Mouse (Mus musculus): ENCODE data around the gene Ccdc69. TPM values are rescaled to one million over a fixed set of nuclear protein-coding genes. Genes with fewer than 3 reads are reported as not detected.
"Not testable (repeated sequence)": the region's sequence is repeated elsewhere in the genome, so short reads cannot be mapped to it uniquely, and the experiment has no call there.

Ccdc69 gene
- polyA plus RNA-seq, 1 experiment = 0.61 TPM

DNA sequence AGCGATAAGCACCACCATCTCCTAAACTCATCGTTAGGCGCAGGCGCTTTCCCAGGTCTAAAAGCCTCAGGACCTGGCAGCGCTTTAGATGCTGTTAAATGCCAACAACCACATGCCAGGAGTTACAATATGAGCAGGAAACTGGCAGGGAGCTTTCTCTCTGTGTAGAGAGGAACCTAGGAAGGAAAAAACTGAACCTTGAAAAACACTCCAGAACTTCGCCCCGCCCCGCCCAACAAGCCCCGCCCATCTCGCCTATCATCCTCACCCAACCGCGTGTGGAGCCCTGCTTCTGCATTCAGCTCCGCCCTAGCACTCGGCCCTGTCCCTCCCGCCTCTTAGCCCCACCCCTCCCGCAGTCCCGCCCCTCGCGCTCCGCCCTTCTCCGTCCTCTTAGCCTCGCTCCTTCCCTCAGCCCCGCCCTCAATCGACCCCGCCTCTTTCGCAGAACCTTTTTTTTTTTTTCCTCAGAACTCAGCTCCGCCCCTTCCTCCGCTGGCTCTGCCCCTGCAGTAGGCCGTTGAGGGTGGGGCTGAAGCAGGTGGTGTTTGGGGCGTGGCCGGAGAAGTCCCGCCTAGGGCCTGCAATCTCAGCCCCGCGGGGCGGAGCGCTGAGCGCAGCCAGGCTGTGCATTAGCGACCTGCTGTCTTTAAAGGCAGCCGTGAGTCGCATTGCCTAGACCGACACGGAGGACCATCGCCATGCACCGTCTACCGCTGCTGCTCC, 19.7 kb upstream of the Ccdc69 start, which contains the start of gene Gm2a:
Gene Gm2a (plus strand): TSS at position 653 of the 726 bp plus-strand sequence.
- H3K4me3 ChIP-seq (ENCODE audit: insufficient read depth, low read length) = peak within 1 kb of the TSS; percentile 56
- no peaks in the 10 kb centered on the region for H3K4me1 ChIP-seq (ENCODE audit: control insufficient read depth, insufficient read depth, low read length)
- peak within 1 kb of the TSS; percentile 42; the same call in 1 of the 2 replicates for H3K27ac ChIP-seq (ENCODE audit: insufficient read depth, low read length)
- TF ChIP-seq POLR2A (IDR thresholded peaks at IDR 0.05; ENCODE audit: low read depth, low read length) (peak; percentile 96), CTCF (IDR thresholded peaks at IDR 0.05; ENCODE audit: borderline replicate concordance, insufficient read depth, low read length) (no peak)

DNA sequence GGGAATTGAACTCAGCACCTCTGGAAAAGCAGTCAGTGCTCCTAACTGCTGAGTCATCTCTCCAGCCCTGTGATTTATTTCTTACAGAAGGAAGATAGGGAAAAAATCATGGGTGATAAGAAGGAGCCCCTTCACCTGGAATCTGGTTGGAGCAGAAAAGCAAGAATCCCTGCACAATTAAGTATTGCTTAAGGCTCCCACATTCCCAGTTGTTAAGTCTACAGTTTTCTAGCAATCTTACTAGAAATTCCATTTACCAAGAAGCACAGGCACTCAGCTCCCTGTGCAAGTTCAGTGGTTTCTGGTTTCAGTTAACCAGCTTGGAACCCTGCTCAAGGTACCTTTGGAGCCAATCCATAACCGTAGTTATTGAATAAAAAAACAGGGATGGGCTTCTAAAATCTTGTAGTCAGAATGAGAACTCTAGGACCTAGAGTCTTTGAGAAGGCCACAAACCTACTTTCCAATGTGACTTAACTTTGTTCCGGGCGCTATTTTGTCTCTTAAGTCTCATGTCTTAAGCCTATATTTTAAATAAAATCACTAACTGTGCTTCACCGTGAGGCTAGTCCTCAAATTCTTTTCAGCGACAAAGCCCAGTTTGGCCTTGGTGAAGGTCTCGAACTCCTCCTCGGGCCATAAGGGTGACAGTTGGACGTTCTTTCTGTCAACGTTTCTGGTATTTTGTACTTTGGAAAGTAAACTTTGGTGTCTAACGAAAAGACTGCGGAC, 19.0 kb upstream of the Ccdc69 start:
- H3K27ac ChIP-seq (ENCODE audit: insufficient read depth, low read length) = peak overlapping the region; percentile 42; the same call in 1 of the 2 replicates
- peak overlapping the region; percentile 56 for H3K4me3 ChIP-seq (ENCODE audit: insufficient read depth, low read length)
- TF ChIP-seq CTCF (IDR thresholded peaks at IDR 0.05; ENCODE audit: borderline replicate concordance, insufficient read depth, low read length) = no peak
- TF ChIP-seq POLR2A (IDR thresholded peaks at IDR 0.05; ENCODE audit: low read depth, low read length) = no peak
- H3K4me1 ChIP-seq (ENCODE audit: control insufficient read depth, insufficient read depth, low read length) = no peaks in the 10 kb centered on the region

DNA sequence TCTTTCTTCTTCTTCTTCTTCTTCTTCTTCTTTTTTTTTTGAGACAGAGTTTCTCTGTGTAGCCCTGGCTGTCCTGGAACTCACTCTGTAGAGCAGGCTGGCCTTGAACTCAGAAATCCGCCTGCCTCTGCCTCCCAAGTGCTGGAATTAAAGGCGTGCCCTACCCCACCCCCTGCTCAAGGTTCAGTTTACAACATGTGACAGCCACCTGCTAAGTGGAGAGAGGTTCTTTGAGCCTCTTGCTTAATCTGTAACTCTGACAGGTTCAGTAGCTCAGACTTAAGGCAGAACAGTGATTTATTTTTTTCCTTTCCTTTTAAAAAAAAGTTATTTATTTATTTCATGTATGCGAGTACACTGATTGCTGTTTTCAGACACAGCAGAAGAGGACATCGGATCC, 18.4 kb upstream of the Ccdc69 start:
- H3K27ac ChIP-seq (ENCODE audit: insufficient read depth, low read length); H3K4me1 ChIP-seq (ENCODE audit: control insufficient read depth, insufficient read depth, low read length); H3K4me3 ChIP-seq (ENCODE audit: insufficient read depth, low read length): not testable (repeated sequence)

DNA sequence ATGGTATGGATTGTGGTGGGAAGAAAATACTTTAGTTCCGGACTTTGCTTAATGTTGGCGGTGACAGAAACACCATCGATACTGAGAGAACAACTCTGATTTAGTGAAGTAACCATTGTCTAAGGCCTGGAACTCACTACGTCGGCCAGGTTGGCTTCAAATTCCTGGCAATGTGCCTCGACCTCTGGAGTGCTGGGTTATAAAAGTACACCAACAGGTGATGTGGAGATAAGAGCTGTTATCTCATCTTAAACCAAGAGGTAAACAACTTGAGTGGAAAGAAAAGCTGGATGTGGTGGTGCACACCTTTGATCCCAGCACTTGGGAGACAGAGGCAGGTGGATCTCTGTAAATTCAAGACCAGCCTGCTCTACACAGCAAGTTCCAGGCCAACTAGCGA, 15.2 kb upstream of the Ccdc69 start:
- TF ChIP-seq POLR2A (IDR thresholded peaks at IDR 0.05; ENCODE audit: low read depth, low read length) (no peak), CTCF (IDR thresholded peaks at IDR 0.05; ENCODE audit: borderline replicate concordance, insufficient read depth, low read length) (no peak)
- H3K27ac ChIP-seq (ENCODE audit: insufficient read depth, low read length) = no peak overlapping the region
- H3K4me3 ChIP-seq (ENCODE audit: insufficient read depth, low read length) = no peak overlapping the region
- H3K4me1 ChIP-seq (ENCODE audit: control insufficient read depth, insufficient read depth, low read length) = no peaks in the 10 kb centered on the region

DNA sequence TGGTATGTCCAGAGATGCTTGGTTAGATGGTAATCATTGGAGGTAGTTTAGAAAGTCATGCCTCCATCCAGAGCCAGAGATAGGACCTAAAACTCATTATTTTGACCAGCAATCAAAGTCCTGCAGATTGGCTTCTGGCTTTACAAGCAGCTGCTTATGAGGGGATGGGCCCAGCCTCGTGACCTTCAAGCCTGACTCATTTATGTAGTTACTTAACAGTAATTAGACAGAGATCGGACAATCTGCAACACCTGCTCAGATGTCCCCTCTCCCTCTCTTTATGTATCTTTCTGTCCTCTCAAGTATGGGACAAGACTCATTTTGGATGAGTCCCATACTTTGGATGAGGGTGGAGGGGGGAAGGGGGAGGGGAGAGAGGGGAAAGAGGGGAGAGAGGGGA, 12.0 kb upstream of the Ccdc69 start:
- Histone ChIP-seq H3K27ac (ENCODE audit: insufficient read depth, low read length) (no peak overlapping the region), H3K4me1 (ENCODE audit: control insufficient read depth, insufficient read depth, low read length) (no peaks in the 10 kb centered on the region), H3K4me3 (ENCODE audit: insufficient read depth, low read length) (no peak overlapping the region)
- TF ChIP-seq POLR2A (IDR thresholded peaks at IDR 0.05; ENCODE audit: low read depth, low read length) (no peak), CTCF (IDR thresholded peaks at IDR 0.05; ENCODE audit: borderline replicate concordance, insufficient read depth, low read length) (no peak)

DNA sequence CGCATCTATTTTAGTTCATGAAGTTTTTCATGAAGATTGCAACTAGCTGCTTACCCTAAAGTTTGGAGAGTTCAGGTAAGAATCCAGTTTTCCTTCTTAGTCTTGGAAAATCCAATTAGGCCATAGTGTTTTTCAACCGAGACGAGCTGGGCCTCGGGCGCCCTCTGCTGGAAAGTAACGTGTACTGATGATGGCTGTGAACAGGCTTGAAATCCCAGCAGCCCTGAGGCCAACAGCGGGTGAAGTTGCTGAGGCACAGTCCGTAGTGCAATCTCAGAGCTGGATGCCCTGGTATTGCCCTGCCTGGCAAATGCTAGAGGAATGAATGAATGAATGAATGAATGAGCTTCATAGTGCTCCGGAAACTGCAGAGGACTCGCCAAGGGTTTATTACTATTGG, 9.1 kb upstream of the Ccdc69 start:
- no peak overlapping the region for H3K4me3 ChIP-seq (ENCODE audit: insufficient read depth, low read length)
- no peaks in the 10 kb centered on the region for H3K4me1 ChIP-seq (ENCODE audit: control insufficient read depth, insufficient read depth, low read length)
- H3K27ac ChIP-seq (ENCODE audit: insufficient read depth, low read length) = no peak overlapping the region
- TF ChIP-seq CTCF (IDR thresholded peaks at IDR 0.05; ENCODE audit: borderline replicate concordance, insufficient read depth, low read length) (peak; percentile 80), POLR2A (IDR thresholded peaks at IDR 0.05; ENCODE audit: low read depth, low read length) (no peak)

DNA sequence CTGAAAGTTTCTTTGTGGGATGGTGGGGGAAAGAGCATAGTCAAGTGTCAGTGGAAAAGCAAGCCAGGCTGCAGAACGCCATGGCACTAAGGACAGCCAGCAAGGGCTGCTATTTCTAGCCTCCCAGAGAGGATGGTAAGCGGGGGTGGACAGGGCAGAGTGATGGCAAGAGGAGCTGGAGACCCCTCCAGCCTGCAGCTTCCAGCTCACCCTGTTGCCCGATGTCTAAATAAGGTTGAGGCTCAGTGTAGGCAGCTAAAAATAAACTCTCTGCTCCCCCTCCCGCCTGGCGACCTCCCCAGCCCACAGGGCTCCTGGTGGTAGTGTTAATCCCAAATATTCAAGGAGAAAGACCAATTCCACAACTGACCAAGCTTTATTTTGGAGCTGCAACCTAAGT, 7.5 kb upstream of the Ccdc69 start:
- no peak for TF ChIP-seq CTCF (IDR thresholded peaks at IDR 0.05; ENCODE audit: borderline replicate concordance, insufficient read depth, low read length)
- no peak for TF ChIP-seq POLR2A (IDR thresholded peaks at IDR 0.05; ENCODE audit: low read depth, low read length)
- Histone ChIP-seq H3K4me3 (ENCODE audit: insufficient read depth, low read length) (no peak overlapping the region), H3K27ac (ENCODE audit: insufficient read depth, low read length) (no peak overlapping the region), H3K4me1 (ENCODE audit: control insufficient read depth, insufficient read depth, low read length) (no peaks in the 10 kb centered on the region)

DNA sequence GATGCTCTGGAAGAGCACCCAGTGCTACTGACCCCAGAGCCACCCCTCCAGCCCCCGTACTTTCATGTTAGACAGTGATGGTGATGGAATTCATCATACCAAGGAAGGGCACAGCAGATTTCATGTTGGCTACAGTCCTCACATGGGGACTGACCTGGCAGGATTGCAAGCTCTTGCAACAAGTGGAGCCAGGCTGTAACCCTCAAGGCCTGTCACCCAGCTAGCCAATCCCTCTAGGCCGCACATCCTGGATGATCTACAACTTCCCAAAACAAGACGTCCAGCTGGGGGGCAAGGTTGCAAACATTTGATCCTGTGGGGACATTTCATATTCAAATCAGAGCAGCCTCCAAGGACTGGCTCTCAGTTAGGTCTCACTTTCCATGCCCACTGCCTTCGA, 6.7 kb upstream of the Ccdc69 start:
- Histone ChIP-seq H3K4me3 (ENCODE audit: insufficient read depth, low read length) (no peak overlapping the region), H3K4me1 (ENCODE audit: control insufficient read depth, insufficient read depth, low read length) (no peaks in the 10 kb centered on the region), H3K27ac (ENCODE audit: insufficient read depth, low read length) (no peak overlapping the region)
- no peak for TF ChIP-seq CTCF (IDR thresholded peaks at IDR 0.05; ENCODE audit: borderline replicate concordance, insufficient read depth, low read length)

DNA sequence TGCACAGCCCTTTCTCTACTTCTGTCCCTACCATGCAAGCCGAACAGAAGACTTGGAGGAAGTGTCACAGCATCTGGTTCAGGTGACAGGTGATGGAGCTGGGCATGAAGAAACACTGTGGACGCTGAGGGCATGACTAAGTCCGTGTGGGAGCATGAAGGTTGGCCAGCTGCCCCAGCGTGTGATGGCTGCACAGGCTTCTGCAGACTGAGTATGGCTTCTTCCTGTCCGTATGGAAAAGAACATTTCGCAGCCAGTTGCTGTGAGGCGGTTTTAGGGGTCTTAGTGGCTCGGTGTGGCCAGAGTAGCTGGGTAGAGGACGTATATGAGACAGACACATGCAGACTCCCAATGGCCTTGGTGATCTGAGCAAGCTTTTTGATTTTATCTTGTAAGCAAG, 3.3 kb upstream of the Ccdc69 start:
- Histone ChIP-seq H3K4me1 (ENCODE audit: control insufficient read depth, insufficient read depth, low read length) (no peaks in the 10 kb centered on the region), H3K4me3 (ENCODE audit: insufficient read depth, low read length) (no peak overlapping the region), H3K27ac (ENCODE audit: insufficient read depth, low read length) (no peak overlapping the region)
- no peak for TF ChIP-seq CTCF (IDR thresholded peaks at IDR 0.05; ENCODE audit: borderline replicate concordance, insufficient read depth, low read length)
- no peak for TF ChIP-seq POLR2A (IDR thresholded peaks at IDR 0.05; ENCODE audit: low read depth, low read length)

DNA sequence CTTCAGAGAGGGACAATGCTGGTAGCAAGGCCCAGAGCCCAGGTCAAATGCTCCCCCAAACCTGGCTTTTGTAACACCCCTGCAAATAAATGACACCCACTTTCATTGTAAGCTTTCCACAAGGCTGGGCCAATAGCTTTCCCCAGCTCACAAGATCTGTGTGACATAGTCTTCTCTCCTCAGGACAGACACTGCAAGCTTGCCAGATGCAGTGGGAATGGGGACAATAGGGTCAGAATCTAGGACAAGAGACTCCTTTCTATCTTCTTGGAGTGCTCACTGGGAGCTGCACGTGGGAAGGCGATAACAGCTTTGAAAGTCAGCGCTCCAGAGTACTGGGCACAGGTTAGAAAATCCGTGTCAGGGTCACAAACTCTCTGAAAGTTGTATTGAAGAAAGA, 1.2 kb upstream of the Ccdc69 start:
- Histone ChIP-seq H3K4me3 (ENCODE audit: insufficient read depth, low read length) (no peak overlapping the region), H3K27ac (ENCODE audit: insufficient read depth, low read length) (no peak overlapping the region), H3K4me1 (ENCODE audit: control insufficient read depth, insufficient read depth, low read length) (no peaks in the 10 kb centered on the region)
- no peak for TF ChIP-seq POLR2A (IDR thresholded peaks at IDR 0.05; ENCODE audit: low read depth, low read length)
- no peak for TF ChIP-seq CTCF (IDR thresholded peaks at IDR 0.05; ENCODE audit: borderline replicate concordance, insufficient read depth, low read length)

Data from embryonic fibroblast, embryonic 13.5 days (primary cell).